ENCODE assay signal across 9 mouse cellular contexts in the genomic region with DNA sequence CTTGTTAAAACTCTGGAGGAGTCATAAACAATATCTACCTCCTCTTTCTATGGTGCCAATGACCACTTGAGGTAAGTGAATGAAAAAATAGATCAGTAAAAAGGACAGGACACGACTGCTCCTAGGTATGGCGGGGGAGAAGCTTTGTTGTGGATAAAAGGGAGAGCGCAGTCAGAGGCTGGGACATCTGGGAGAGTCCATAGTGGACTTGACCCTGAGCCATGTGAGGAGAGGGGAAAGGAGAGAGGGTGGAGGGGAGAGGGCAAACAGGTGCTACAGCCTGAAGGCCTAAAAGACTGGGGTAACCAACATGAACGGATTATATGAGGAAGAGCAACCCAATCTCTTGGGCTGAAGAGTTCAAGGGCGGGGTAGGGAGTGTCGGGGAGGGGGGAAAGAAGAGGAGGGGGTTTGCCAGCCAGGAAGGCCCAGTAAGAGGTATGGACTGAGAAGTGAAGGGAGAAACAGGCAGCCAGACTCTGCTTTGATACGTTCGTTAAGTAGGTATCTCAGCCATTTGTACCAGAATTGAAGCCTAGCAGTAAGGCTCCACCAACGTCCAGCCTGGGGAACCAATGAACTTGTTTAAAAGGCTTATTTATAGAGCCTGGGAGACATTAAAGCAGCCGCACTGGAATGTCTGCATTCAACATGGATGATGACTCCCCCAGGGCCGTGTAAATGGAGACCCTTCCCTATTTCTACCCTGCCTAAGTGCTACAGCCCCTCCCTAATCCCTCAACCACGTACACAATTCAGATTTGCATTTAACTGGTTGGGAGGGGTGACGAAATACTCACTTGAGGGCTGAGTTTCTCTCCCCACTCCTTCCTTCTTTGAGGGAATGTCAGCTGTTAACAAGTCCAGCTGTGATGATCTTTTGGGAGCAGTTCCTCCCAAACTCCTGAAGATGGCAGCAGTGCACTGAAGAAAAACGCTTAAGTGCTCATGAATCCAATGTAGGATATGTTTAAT. TPM values are rescaled to one million over a fixed set of nuclear protein-coding genes. Genes with fewer than 3 reads are reported as not detected.
DNase-seq lines count a peak whose midpoint lies in the region; ATAC-seq and TF ChIP-seq lines count a peak whose summit lies in the region.
"Had no signal": no experiment of that assay in that cellular context is flagged by ENCODE, and none has a peak within 500 bp of the region (broad histone marks: within the 10 kb centered on the region; RNA-seq: fewer than 3 reads in every experiment).

No protein-coding gene starts in this region.

- peak; percentile 47; the same call in 1 of the 2 replicates for ATAC-seq in frontal cortex, adult (ENCODE audit: low TSS enrichment)
- ATAC-seq in embryonic facial prominence, embryonic 14.5 days (ENCODE audit: low read depth), result no peak
- 0 out of 2 replicates have a peak, but pooled peaks have one; percentile 18 for ATAC-seq in stomach, embryonic 14.5 days (ENCODE audit: insufficient number of reproducible peaks, insufficient read depth, low FRiP score, low read depth)

- no peak overlapping the region for H3K27ac ChIP-seq in embryonic facial prominence, embryonic 14.5 days (replicated peaks; ENCODE audit: low read depth, low read length)
- no peak overlapping the region for H3K27ac ChIP-seq in stomach, embryonic 14.5 days (ENCODE audit: low read length)
- H3K27ac ChIP-seq: liver, embryonic 15.5 days had no signal

- H3K9me3 ChIP-seq in embryonic facial prominence, embryonic 14.5 days (ENCODE audit: control insufficient read depth, low read length), result no peaks in the 10 kb centered on the region
- H3K9me3 ChIP-seq in stomach, embryonic 14.5 days (ENCODE audit: control insufficient read depth, low read depth, low read length), result no peaks in the 10 kb centered on the region
- H3K9me3 ChIP-seq: liver, embryonic 15.5 days had no signal

- 39% methylated on average over 14 of the region's 14 CpGs for WGBS in lung, adult 2 months
- WGBS in embryonic facial prominence, embryonic 14.5 days, result 45% methylated on average over 14 of the region's 14 CpGs
- WGBS in stomach, embryonic 14.5 days, result 43% methylated on average over 14 of the region's 14 CpGs

- no peak overlapping the region for H3K4me2 ChIP-seq in embryonic facial prominence, embryonic 14.5 days (ENCODE audit: low read depth, low read length)
- H3K4me2 ChIP-seq in stomach, embryonic 14.5 days (replicated peaks; ENCODE audit: low read depth, low read length), result no peak overlapping the region
- H3K4me2 ChIP-seq: liver, embryonic 15.5 days had no signal

- no peak overlapping the region for H3K9ac ChIP-seq in embryonic facial prominence, embryonic 14.5 days (ENCODE audit: low read depth, low read length)
- H3K9ac ChIP-seq in stomach, embryonic 14.5 days (replicated peaks; ENCODE audit: low read depth, low read length), result no peak overlapping the region
- H3K9ac ChIP-seq: liver, embryonic 15.5 days had no signal

- TF ChIP-seq CTCF in lung, adult 2 months (IDR thresholded peaks at IDR 0.05; ENCODE audit: insufficient read depth, low read length), result no peak

- H3K4me3 ChIP-seq in lung, adult 2 months (replicated peaks; ENCODE audit: extremely low read depth, low read depth, low read length), result no peak overlapping the region
- no peak overlapping the region for H3K4me3 ChIP-seq in embryonic facial prominence, embryonic 14.5 days (ENCODE audit: low read depth, low read length)
- H3K4me3 ChIP-seq in stomach, embryonic 14.5 days (ENCODE audit: low read depth, low read length), result no peak overlapping the region
- H3K4me3 ChIP-seq: liver, embryonic 15.5 days had no signal

- H3K36me3 ChIP-seq in embryonic facial prominence, embryonic 14.5 days (ENCODE audit: control insufficient read depth, insufficient read depth, low read length), result no peaks in the 10 kb centered on the region
- H3K36me3 ChIP-seq in stomach, embryonic 14.5 days (ENCODE audit: control insufficient read depth, insufficient read depth, low read length), result no peaks in the 10 kb centered on the region
- H3K36me3 ChIP-seq: liver, embryonic 15.5 days had no signal

- H3K4me1 ChIP-seq in lung, adult 2 months (ENCODE audit: control insufficient read depth, insufficient read depth, low read length), result no peaks in the 10 kb centered on the region
- H3K4me1 ChIP-seq in embryonic facial prominence, embryonic 14.5 days (ENCODE audit: control insufficient read depth, insufficient read depth, low read length), result no peaks in the 10 kb centered on the region
- no peaks in the 10 kb centered on the region for H3K4me1 ChIP-seq in stomach, embryonic 14.5 days (ENCODE audit: control insufficient read depth, insufficient read depth, low read length)
- H3K4me1 ChIP-seq: liver, embryonic 15.5 days had no signal

- no peak for TF ChIP-seq POLR2A in lung, adult 2 months (IDR thresholded peaks at IDR 0.05; ENCODE audit: borderline replicate concordance, extremely low read depth, low read depth, low read length)

- DNase-seq in frontal cortex, postnatal 25 days (ENCODE audit: low spot score in 2 of 2), result no peak
- peak; percentile 31 for DNase-seq in lung, postnatal 10 days
- DNase-seq in lung, adult 2 months, result no peak
- DNase-seq in embryonic facial prominence, embryonic 14.5 days (ENCODE audit: low spot score), result peak; percentile 71
- peak; percentile 4 for DNase-seq in lung, postnatal 14 days
- DNase-seq in ovary, postnatal 36 days (ENCODE audit: low spot score), result no peak

- H3K27me3 ChIP-seq in embryonic facial prominence, embryonic 14.5 days (replicated peaks; ENCODE audit: control insufficient read depth, insufficient read depth, low read length), result no peaks in the 10 kb centered on the region
- H3K27me3 ChIP-seq in stomach, embryonic 14.5 days (ENCODE audit: control insufficient read depth, insufficient read depth, low read length), result no peaks in the 10 kb centered on the region
- H3K27me3 ChIP-seq: liver, embryonic 15.5 days had no signal

RNA-seq across cellular contexts. Expression of gene Rlf, which starts 26.0 kb away (rescaled TPM):
- 2.8 and 3.9 TPM in 2 replicates for polyA plus RNA-seq in lung, adult 2 months (2012; rRNA removed)
- 18.6 and 20.3 TPM in 2 replicates for polyA plus RNA-seq in embryonic facial prominence, embryonic 14.5 days (2014; fragmentation: Nextera tagmentation; extraction: Ambion mirVana)
- 27.3 and 28.5 TPM in 2 replicates for polyA plus RNA-seq in stomach, embryonic 14.5 days (2014; fragmentation: Nextera tagmentation; extraction: Ambion mirVana)

Comparison
In these comparisons a context has a peak if more than half of its experiments do, and no peak if none do; other contexts are left out.
1. DNase-seq: peak in lung, postnatal 10 days (single experiment), embryonic facial prominence, embryonic 14.5 days (single experiment) and lung, postnatal 14 days (single experiment); none in frontal cortex, postnatal 25 days (0 of 2), lung, adult 2 months (single experiment) and ovary, postnatal 36 days (single experiment).